Mouse (Mus musculus): ENCODE results near the gene Cntnap1.

- no peak for TF ChIP-seq CTCF (IDR thresholded peaks at IDR 0.05; ENCODE audit: extremely low read depth, insufficient read depth, low read length)
- TF ChIP-seq POLR2A (IDR thresholded peaks at IDR 0.05; ENCODE audit: extremely low read depth, insufficient read depth, low read length), result no peak
Observed at GRCm38 (mm10) chr11:101163476-101164350, 6.6 kb upstream of the Cntnap1 start.
